Mouse (Mus musculus) right cerebral cortex, postnatal 10 days (tissue): ENCODE data around the gene Pgap2.

Source experiments
- DNase-seq, 2 experiments: peaks; one replicate each; pipeline ENCODE4 v3.0.0; 2021; ENCODE audit warnings: low spot score in 2 of 2

Pgap2 gene

GRCm38 (mm10) chr7:102239591-102239990 is 29.6 kb downstream of the Pgap2 start:
- DNase-seq, result no peak

GRCm38 (mm10) chr7:102242371-102242770 is 32.4 kb downstream of the Pgap2 start:
- no peak for DNase-seq

- no peak for DNase-seq
Observed at GRCm38 (mm10) chr7:102242917-102243316, 32.9 kb downstream of the Pgap2 start.

GRCm38 (mm10) chr7:102243870-102244269 is 33.9 kb downstream of the Pgap2 start:
- peak in 1 of 2 experiments; percentile 43 for DNase-seq

- no peak for DNase-seq
Observed at GRCm38 (mm10) chr7:102244782-102245535, 35.0 kb downstream of the Pgap2 start.

GRCm38 (mm10) chr7:102245775-102246174 is 35.8 kb downstream of the Pgap2 start:
- peak; percentile 44 to 49 for DNase-seq

- no peak for DNase-seq
Observed at GRCm38 (mm10) chr7:102246265-102246664, 36.3 kb downstream of the Pgap2 start.

GRCm38 (mm10) chr7:102246956-102247797 is 37.2 kb downstream of the Pgap2 start:
- peak; percentile 34 to 48 for DNase-seq

- no peak for DNase-seq
Observed at GRCm38 (mm10) chr7:102248691-102249404, 38.8 kb downstream of the Pgap2 start.

GRCm38 (mm10) chr7:102249531-102249895 is 39.5 kb downstream of the Pgap2 start:
- DNase-seq, result peak; percentile 36

- DNase-seq, result peak; percentile 53 to 58
Observed at GRCm38 (mm10) chr7:102249896-102250630, 40.1 kb downstream of the Pgap2 start.

GRCm38 (mm10) chr7:102250631-102251214 is 40.7 kb downstream of the Pgap2 start:
- peak; percentile 88 to 89 for DNase-seq

- DNase-seq, result no peak
Observed at GRCm38 (mm10) chr7:102253631-102254030, 43.6 kb downstream of the Pgap2 start.

GRCm38 (mm10) chr7:102255954-102256353 is 45.9 kb downstream of the Pgap2 start, which contains the start of gene Rhog:
Gene Rhog, minus strand, starts transcription at chr7:102256054.
- DNase-seq, result no peak

GRCm38 (mm10) chr7:102256636-102257035 is 46.6 kb downstream of the Pgap2 start:
- no peak for DNase-seq

- peak; percentile 74 to 83 for DNase-seq
Observed at GRCm38 (mm10) chr7:102258189-102258588, 48.2 kb downstream of the Pgap2 start.

- no peak for DNase-seq
Observed at GRCm38 (mm10) chr7:102258753-102259152, 48.7 kb downstream of the Pgap2 start.

- DNase-seq, result no peak
Observed at GRCm38 (mm10) chr7:102259716-102260479, 49.9 kb downstream of the Pgap2 start.

GRCm38 (mm10) chr7:102260518-102260917 is 50.5 kb downstream of the Pgap2 start:
- DNase-seq, result no peak

- no peak for DNase-seq
Observed at GRCm38 (mm10) chr7:102263020-102263419, 53.0 kb downstream of the Pgap2 start.
